Mouse (Mus musculus) bone marrow, adult 2 months (tissue): ENCODE data around the gene Map4k4.

Experiments used
- CTCF ChIP-seq: fragments of 200-500 bp; IDR thresholded peaks from 2 replicates; pipeline ENCODE4 v1.5.1; 2011; ENCODE audit warnings: low read length, control low read depth; ENCODE audit not compliant: control insufficient read depth, insufficient read depth
- POLR2A ChIP-seq: fragments of 200-500 bp; IDR thresholded peaks from 2 replicates; pipeline ENCODE4 v1.6.1; 2011; ENCODE audit warnings: low read depth, mild to moderate bottlenecking, control low read depth, low read length, borderline replicate concordance; ENCODE audit not compliant: control insufficient read depth

DNA sequence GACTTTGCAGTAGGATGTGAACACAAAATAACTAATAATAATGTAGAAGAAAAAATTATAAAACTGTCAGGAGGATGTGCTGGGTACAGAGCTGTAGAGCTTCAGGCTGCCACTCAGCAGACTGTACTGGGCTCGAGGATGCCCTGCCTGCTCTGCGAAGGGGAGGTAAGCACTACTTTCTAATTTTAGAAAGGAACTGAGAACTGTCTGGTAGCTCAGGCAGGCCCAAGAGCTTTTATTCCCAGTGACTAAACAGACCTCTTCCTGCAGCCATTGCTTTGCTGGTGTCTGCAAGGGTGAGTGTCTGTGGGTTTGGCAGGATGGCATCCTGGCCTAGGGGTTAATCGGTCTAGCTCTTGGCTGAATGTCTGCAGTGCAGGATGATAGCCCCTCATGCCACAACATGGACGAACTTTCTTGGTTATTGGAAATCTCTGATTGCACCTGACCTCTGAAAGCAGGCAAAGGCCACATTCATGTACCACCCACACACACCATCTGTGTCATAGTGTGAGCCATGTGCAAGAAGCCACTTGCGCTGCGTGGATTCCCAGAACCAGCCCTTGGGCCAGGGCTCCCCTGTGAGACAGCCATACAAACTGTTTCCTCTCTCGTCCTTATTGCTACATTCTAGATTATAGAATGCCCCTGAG lies 43.8 kb upstream of the Map4k4 start:
- TF ChIP-seq CTCF: no peak
- no peak for TF ChIP-seq POLR2A
